24 mouse cellular contexts compared by ENCODE assay signal in genomic region chr17:5968562-5968961, GRCm38 (mm10). TPM values are rescaled to one million over a fixed set of nuclear protein-coding genes. Genes with fewer than 3 reads are reported as not detected.
A peak's percentile ranks its signal among the peaks of the same experiment; 100 is the strongest.
DNase-seq lines count a peak whose midpoint lies in the region; ATAC-seq and TF ChIP-seq lines count a peak whose summit lies in the region.
"Had no signal": no experiment of that assay in that cellular context is flagged by ENCODE, and none has a peak within 500 bp of the region (broad histone marks: within the 10 kb centered on the region; RNA-seq: fewer than 3 reads in every experiment).

No protein-coding gene starts in this region.

- no peak overlapping the region for H3K9ac ChIP-seq in kidney, embryonic 16.5 days (replicated peaks; ENCODE audit: low read length)
- no peak overlapping the region for H3K9ac ChIP-seq in kidney, embryonic 14.5 days (ENCODE audit: low read depth, low read length)
- H3K9ac ChIP-seq in ES-Bruce4 (ENCODE audit: low read depth, poor library complexity, severe bottlenecking), result no peak overlapping the region
- H3K9ac ChIP-seq in intestine, embryonic 14.5 days (ENCODE audit: low read length), result no peak overlapping the region
- H3K9ac ChIP-seq in stomach, embryonic 14.5 days (replicated peaks; ENCODE audit: low read depth, low read length), result no peak overlapping the region
- H3K9ac ChIP-seq: embryonic facial prominence, embryonic 15.5 days; heart, embryonic 13.5 days; liver, postnatal 0 days; midbrain, embryonic 12.5 days had no signal

- H3K27me3 ChIP-seq in kidney, embryonic 16.5 days (ENCODE audit: insufficient read depth, low read length), result no peaks in the 10 kb centered on the region
- H3K27me3 ChIP-seq in kidney, embryonic 14.5 days (ENCODE audit: control insufficient read depth, insufficient read depth, low read length), result no peaks in the 10 kb centered on the region
- H3K27me3 ChIP-seq in ES-Bruce4 (ENCODE audit: control insufficient read depth, insufficient read depth, low read length, poor library complexity, severe bottlenecking), result no peaks in the 10 kb centered on the region
- no peaks in the 10 kb centered on the region for H3K27me3 ChIP-seq in intestine, embryonic 14.5 days (replicated peaks; ENCODE audit: control insufficient read depth, insufficient read depth, low read length)
- no peaks in the 10 kb centered on the region for H3K27me3 ChIP-seq in stomach, embryonic 14.5 days (ENCODE audit: control insufficient read depth, insufficient read depth, low read length)
- H3K27me3 ChIP-seq: embryonic facial prominence, embryonic 15.5 days; heart, embryonic 13.5 days; midbrain, embryonic 12.5 days had no signal

- no peaks in the 10 kb centered on the region for H3K4me1 ChIP-seq in kidney, embryonic 16.5 days (ENCODE audit: insufficient read depth, low read length)
- H3K4me1 ChIP-seq in kidney, embryonic 14.5 days (ENCODE audit: control insufficient read depth, insufficient read depth, low read length), result no peaks in the 10 kb centered on the region
- H3K4me1 ChIP-seq in ES-Bruce4 (ENCODE audit: control insufficient read depth, insufficient read depth, low read length), result no peaks in the 10 kb centered on the region
- peaks cover 31% of the 10 kb centered on the region for H3K4me1 ChIP-seq in intestine, embryonic 14.5 days (replicated peaks; ENCODE audit: control insufficient read depth, insufficient read depth, low read length)
- H3K4me1 ChIP-seq in stomach, embryonic 14.5 days (ENCODE audit: control insufficient read depth, insufficient read depth, low read length), result peaks cover 16% of the 10 kb centered on the region
- H3K4me1 ChIP-seq: embryonic facial prominence, embryonic 15.5 days; heart, embryonic 13.5 days had no signal

- peak; percentile 59 for TF ChIP-seq POLR2A in ES-Bruce4 (IDR thresholded peaks at IDR 0.05; ENCODE audit: insufficient read depth, low read length)

- TF ChIP-seq EP300 in ES-Bruce4 (IDR thresholded peaks at IDR 0.05; ENCODE audit: insufficient read depth, low read depth, low read length), result no peak

- 65% methylated on average over 6 of the region's 6 CpGs for WGBS in kidney, embryonic 16.5 days
- WGBS in kidney, embryonic 14.5 days, result 65% methylated on average over 6 of the region's 6 CpGs
- WGBS in intestine, embryonic 14.5 days, result 51% methylated on average over 6 of the region's 6 CpGs
- 56% methylated on average over 6 of the region's 6 CpGs for WGBS in stomach, embryonic 14.5 days

- ATAC-seq in kidney, embryonic 16.5 days (ENCODE audit: low FRiP score, low TSS enrichment), result peak; percentile 31
- no peak for ATAC-seq in kidney, embryonic 14.5 days (ENCODE audit: low FRiP score, low TSS enrichment)
- peak; percentile 29; the same call in 1 of the 2 replicates for ATAC-seq in intestine, embryonic 14.5 days (replicated peaks; ENCODE audit: low FRiP score, low TSS enrichment, low read depth)
- peak; percentile 50; the same call in 1 of the 2 replicates for ATAC-seq in stomach, embryonic 14.5 days (ENCODE audit: insufficient number of reproducible peaks, insufficient read depth, low FRiP score, low read depth)
- ATAC-seq: activated CD4-positive, CD25-positive, alpha-beta regulatory T cell, adult 4 months; forebrain, embryonic 14.5 days had no signal

- no peak overlapping the region for H3K27ac ChIP-seq in kidney, embryonic 16.5 days (ENCODE audit: low read length)
- no peak overlapping the region for H3K27ac ChIP-seq in kidney, embryonic 14.5 days (ENCODE audit: low read depth, low read length)
- no peak overlapping the region; the same call in 1 of the 2 replicates for H3K27ac ChIP-seq in ES-Bruce4 (ENCODE audit: insufficient read depth, low read length)
- H3K27ac ChIP-seq in intestine, embryonic 14.5 days (ENCODE audit: low read depth), result peak overlapping the region; percentile 88; the same call in 1 of the 2 replicates
- peak overlapping the region; percentile 15; the same call in 1 of the 2 replicates for H3K27ac ChIP-seq in stomach, embryonic 14.5 days (ENCODE audit: low read length)
- H3K27ac ChIP-seq: embryonic facial prominence, embryonic 15.5 days; heart, embryonic 13.5 days; hindbrain, postnatal 0 days; midbrain, embryonic 12.5 days had no signal

- no peaks in the 10 kb centered on the region for H3K36me3 ChIP-seq in kidney, embryonic 16.5 days (ENCODE audit: insufficient read depth, low read length)
- H3K36me3 ChIP-seq in kidney, embryonic 14.5 days (ENCODE audit: control insufficient read depth, insufficient read depth, low read length), result no peaks in the 10 kb centered on the region
- H3K36me3 ChIP-seq in ES-Bruce4 (ENCODE audit: control insufficient read depth, insufficient read depth, low read length, poor library complexity, severe bottlenecking), result no peaks in the 10 kb centered on the region
- no peaks in the 10 kb centered on the region for H3K36me3 ChIP-seq in intestine, embryonic 14.5 days (ENCODE audit: control insufficient read depth, insufficient read depth, low read length)
- no peaks in the 10 kb centered on the region for H3K36me3 ChIP-seq in stomach, embryonic 14.5 days (ENCODE audit: control insufficient read depth, insufficient read depth, low read length)
- H3K36me3 ChIP-seq: embryonic facial prominence, embryonic 15.5 days; heart, embryonic 13.5 days; midbrain, embryonic 12.5 days had no signal

- no peak for TF ChIP-seq CTCF in ES-Bruce4 (IDR thresholded peaks at IDR 0.05; ENCODE audit: low read depth, low read length)

- H3K4me2 ChIP-seq in kidney, embryonic 16.5 days (replicated peaks; ENCODE audit: low read depth, low read length), result no peak overlapping the region
- H3K4me2 ChIP-seq in kidney, embryonic 14.5 days (replicated peaks; ENCODE audit: low read depth, low read length), result no peak overlapping the region
- H3K4me2 ChIP-seq in intestine, embryonic 14.5 days (ENCODE audit: low read length), result no peak overlapping the region
- no peak overlapping the region for H3K4me2 ChIP-seq in stomach, embryonic 14.5 days (replicated peaks; ENCODE audit: low read depth, low read length)
- H3K4me2 ChIP-seq: embryonic facial prominence, embryonic 15.5 days; heart, embryonic 13.5 days; midbrain, embryonic 12.5 days had no signal

- no peaks in the 10 kb centered on the region for H3K9me3 ChIP-seq in kidney, embryonic 16.5 days (ENCODE audit: low read length)
- no peaks in the 10 kb centered on the region for H3K9me3 ChIP-seq in kidney, embryonic 14.5 days (ENCODE audit: control insufficient read depth, low read length)
- no peaks in the 10 kb centered on the region for H3K9me3 ChIP-seq in ES-Bruce4 (replicated peaks; ENCODE audit: control insufficient read depth, insufficient read depth, low read length, poor library complexity, severe bottlenecking)
- no peaks in the 10 kb centered on the region for H3K9me3 ChIP-seq in intestine, embryonic 14.5 days (ENCODE audit: control insufficient read depth, low read length)
- no peaks in the 10 kb centered on the region for H3K9me3 ChIP-seq in stomach, embryonic 14.5 days (ENCODE audit: control insufficient read depth, low read depth, low read length)
- H3K9me3 ChIP-seq: embryonic facial prominence, embryonic 15.5 days; heart, embryonic 13.5 days; midbrain, embryonic 12.5 days had no signal

- no peak overlapping the region for H3K4me3 ChIP-seq in kidney, embryonic 16.5 days (ENCODE audit: low read length)
- H3K4me3 ChIP-seq in kidney, embryonic 14.5 days (ENCODE audit: low read length), result no peak overlapping the region
- no peak overlapping the region for H3K4me3 ChIP-seq in ES-Bruce4 (ENCODE audit: low read depth, low read length)
- H3K4me3 ChIP-seq in intestine, embryonic 14.5 days (ENCODE audit: low read depth, low read length), result no peak overlapping the region
- no peak overlapping the region for H3K4me3 ChIP-seq in stomach, embryonic 14.5 days (ENCODE audit: low read depth, low read length)
- H3K4me3 ChIP-seq: embryonic facial prominence, embryonic 15.5 days; heart, embryonic 13.5 days; midbrain, embryonic 12.5 days had no signal

- DNase-seq in intestine, embryonic 14.5 days (ENCODE audit: low spot score), result no peak
- no peak for DNase-seq in T-cell, adult 2 months (ENCODE audit: low spot score)
- no peak for DNase-seq in thymus, postnatal 36 days
- DNase-seq in ovary, postnatal 14 days (ENCODE audit: low spot score), result no peak
- DNase-seq: adrenal gland, postnatal 10 days; cerebellum, adult 8-10 months; cerebellum, postnatal 36 days; heart, adult 18-20 months; heart, postnatal 14 days; kidney, adult 2 months; kidney, postnatal 14 days; layer of hippocampus, postnatal 36 days; liver, postnatal 0 days; spleen, adult 18-20 months had no signal

RNA-seq across cellular contexts. Expression of gene Synj2, which starts 27.5 kb away (rescaled TPM):
- 4.0 and 4.3 TPM in 2 replicates for polyA plus RNA-seq in kidney, embryonic 16.5 days (2015; fragmentation: Nextera tagmentation; extraction: Ambion mirVana)
- 2.9 and 4.3 TPM in 2 replicates for polyA plus RNA-seq in kidney, embryonic 14.5 days (2014; fragmentation: Nextera tagmentation; extraction: Ambion mirVana)
- polyA plus RNA-seq in ES-Bruce4 (2011; ENCODE audit: insufficient read depth, insufficient read length, low read depth, missing spikeins), result 7.6 and 11.3 TPM in 2 replicates
- polyA plus RNA-seq in intestine, embryonic 14.5 days (2014; fragmentation: Nextera tagmentation; extraction: Ambion mirVana), result 9.0 and 10.0 TPM in 2 replicates
- 7.5 and 10.3 TPM in 2 replicates for polyA plus RNA-seq in stomach, embryonic 14.5 days (2014; fragmentation: Nextera tagmentation; extraction: Ambion mirVana)

Comparison
In these comparisons a context has a peak if more than half of its experiments do, and no peak if none do; other contexts are left out.
1. H3K27ac ChIP-seq: peak in intestine, embryonic 14.5 days (single experiment) and stomach, embryonic 14.5 days (single experiment); none in kidney, embryonic 16.5 days (single experiment), kidney, embryonic 14.5 days (single experiment) and ES-Bruce4 (single experiment).